Mouse (Mus musculus): ENCODE data around the gene Coa5. TPM values are rescaled to one million over a fixed set of nuclear protein-coding genes. Genes with fewer than 3 reads are reported as not detected.

The Coa5 gene
- 40.1 and 41.4 TPM in 2 replicates for polyA plus RNA-seq (2015; fragmentation: Nextera tagmentation; extraction: Ambion mirVana)

- no peaks in the 10 kb centered on the region for H3K27me3 ChIP-seq
- H3K4me3 ChIP-seq = peak within 1 kb of the TSS; percentile 91
- peaks cover 37% of the 10 kb centered on the region for H3K36me3 ChIP-seq
- H3K9me3 ChIP-seq = no peaks in the 10 kb centered on the region
- H3K4me1 ChIP-seq = peaks cover 24% of the 10 kb centered on the region
- peak; percentile 98 for ATAC-seq (ENCODE audit: borderline replicate concordance, extremely low read depth, low FRiP score, low TSS enrichment)
- H3K4me2 ChIP-seq = peak within 1 kb of the TSS; percentile 77
- peak within 1 kb of the TSS; percentile 96 for H3K9ac ChIP-seq
- H3K27ac ChIP-seq = peak within 1 kb of the TSS; percentile 69
- WGBS = 2% methylated on average over 57 of the region's 57 CpGs
Measured at GRCm38 (mm10) chr1:37429366-37430296, at the start of gene Coa5, which contains the start of gene Unc50. Gene Coa5 (minus strand): TSS chr1:37430103. Gene Unc50 (plus strand): TSS chr1:37430139.

- Histone ChIP-seq H3K4me1 (peaks cover 21% of the 10 kb centered on the region), H3K9me3 (no peaks in the 10 kb centered on the region), H3K27ac (no peak overlapping the region), H3K27me3 (no peaks in the 10 kb centered on the region), H3K9ac (no peak overlapping the region), H3K4me3 (no peak overlapping the region), H3K36me3 (no peaks in the 10 kb centered on the region), H3K4me2 (no peak overlapping the region)
- 64% methylated on average over 9 of the region's 9 CpGs for WGBS
- ATAC-seq (ENCODE audit: borderline replicate concordance, extremely low read depth, low FRiP score, low TSS enrichment) = no peak
Measured at GRCm38 (mm10) chr1:37479074-37479473, 49.2 kb upstream of the Coa5 start.

- Histone ChIP-seq H3K4me3 (peak overlapping the region; percentile 19; the same call in 1 of the 2 replicates), H3K9ac (no peak overlapping the region), H3K9me3 (no peaks in the 10 kb centered on the region), H3K36me3 (no peaks in the 10 kb centered on the region), H3K27me3 (no peaks in the 10 kb centered on the region), H3K4me1 (peaks cover 21% of the 10 kb centered on the region), H3K4me2 (peak overlapping the region; percentile 47), H3K27ac (peak overlapping the region; percentile 53; the same call in 1 of the 2 replicates)
- no peak for ATAC-seq (ENCODE audit: borderline replicate concordance, extremely low read depth, low FRiP score, low TSS enrichment)
- 22% methylated on average over 7 of the region's 7 CpGs for WGBS
Measured at GRCm38 (mm10) chr1:37478416-37478815, 48.5 kb upstream of the Coa5 start.

- no peak overlapping the region for H3K9ac ChIP-seq
- WGBS = 20% methylated on average over 5 of the region's 5 CpGs
Measured at GRCm38 (mm10) chr1:37477928-37478327, 48.0 kb upstream of the Coa5 start.

GRCm38 (mm10) chr1:37477250-37477649 lies 47.3 kb upstream of the Coa5 start:
- 95% methylated on average over 5 of the region's 5 CpGs for WGBS
- Histone ChIP-seq H3K4me2 (peak overlapping the region; percentile 47; the same call in 1 of the 2 replicates), H3K4me1 (peaks cover 21% of the 10 kb centered on the region), H3K36me3 (no peaks in the 10 kb centered on the region), H3K4me3 (no peak overlapping the region), H3K9ac (no peak overlapping the region), H3K9me3 (no peaks in the 10 kb centered on the region), H3K27me3 (no peaks in the 10 kb centered on the region), H3K27ac (0 out of 2 replicates have a peak overlapping the region, but pooled peaks have one; percentile 53)
- no peak for ATAC-seq (ENCODE audit: borderline replicate concordance, extremely low read depth, low FRiP score, low TSS enrichment)

More at GRCm38 (mm10) chr1:37477928-37478327, 48.0 kb upstream of the Coa5 start:
- ATAC-seq (ENCODE audit: borderline replicate concordance, extremely low read depth, low FRiP score, low TSS enrichment) = no peak
- Histone ChIP-seq H3K4me1 (peaks cover 21% of the 10 kb centered on the region), H3K4me3 (peak overlapping the region; percentile 19), H3K27me3 (no peaks in the 10 kb centered on the region), H3K36me3 (no peaks in the 10 kb centered on the region), H3K9me3 (no peaks in the 10 kb centered on the region), H3K27ac (peak overlapping the region; percentile 53), H3K4me2 (peak overlapping the region; percentile 47)

GRCm38 (mm10) chr1:37475312-37475711 lies 45.4 kb upstream of the Coa5 start:
- 87% methylated on average over 3 of the region's 3 CpGs for WGBS
- H3K36me3 ChIP-seq = no peaks in the 10 kb centered on the region
- H3K4me3 ChIP-seq = no peak overlapping the region
- no peaks in the 10 kb centered on the region for H3K9me3 ChIP-seq
- no peak overlapping the region for H3K9ac ChIP-seq
- H3K27me3 ChIP-seq = no peaks in the 10 kb centered on the region
- no peak overlapping the region for H3K4me2 ChIP-seq
- H3K27ac ChIP-seq = no peak overlapping the region
- no peak for ATAC-seq (ENCODE audit: borderline replicate concordance, extremely low read depth, low FRiP score, low TSS enrichment)
- peaks cover 21% of the 10 kb centered on the region for H3K4me1 ChIP-seq

GRCm38 (mm10) chr1:37474634-37475190 lies 44.8 kb upstream of the Coa5 start:
- ATAC-seq (ENCODE audit: borderline replicate concordance, extremely low read depth, low FRiP score, low TSS enrichment) = no peak

GRCm38 (mm10) chr1:37474046-37474445 lies 44.1 kb upstream of the Coa5 start:
- no peaks in the 10 kb centered on the region for H3K9me3 ChIP-seq
- H3K9ac ChIP-seq = no peak overlapping the region
- no peaks in the 10 kb centered on the region for H3K36me3 ChIP-seq
- H3K27me3 ChIP-seq = no peaks in the 10 kb centered on the region
- H3K4me3 ChIP-seq = no peak overlapping the region
- WGBS = 67% methylated on average over 8 of the region's 8 CpGs
- no peak for ATAC-seq (ENCODE audit: borderline replicate concordance, extremely low read depth, low FRiP score, low TSS enrichment)
- peaks cover 20% of the 10 kb centered on the region for H3K4me1 ChIP-seq
- H3K4me2 ChIP-seq = no peak overlapping the region
- no peak overlapping the region for H3K27ac ChIP-seq

More at GRCm38 (mm10) chr1:37474634-37475190, 44.8 kb upstream of the Coa5 start:
- Histone ChIP-seq H3K9ac (no peak overlapping the region), H3K4me1 (peaks cover 21% of the 10 kb centered on the region), H3K9me3 (no peaks in the 10 kb centered on the region), H3K36me3 (no peaks in the 10 kb centered on the region), H3K27me3 (no peaks in the 10 kb centered on the region), H3K27ac (no peak overlapping the region), H3K4me3 (no peak overlapping the region), H3K4me2 (no peak overlapping the region)
- 79% methylated on average over 6 of the region's 6 CpGs for WGBS

- no peak overlapping the region for H3K4me2 ChIP-seq
- H3K9me3 ChIP-seq = no peaks in the 10 kb centered on the region
- no peak overlapping the region for H3K9ac ChIP-seq
- WGBS = 77% methylated on average over 10 of the region's 10 CpGs
- H3K27ac ChIP-seq = no peak overlapping the region
- no peaks in the 10 kb centered on the region for H3K36me3 ChIP-seq
- ATAC-seq (ENCODE audit: borderline replicate concordance, extremely low read depth, low FRiP score, low TSS enrichment) = no peak
- peaks cover 12% of the 10 kb centered on the region for H3K4me1 ChIP-seq
- no peak overlapping the region for H3K4me3 ChIP-seq
- no peaks in the 10 kb centered on the region for H3K27me3 ChIP-seq
Measured at GRCm38 (mm10) chr1:37473251-37473650, 43.3 kb upstream of the Coa5 start.

- no peak for ATAC-seq (ENCODE audit: borderline replicate concordance, extremely low read depth, low FRiP score, low TSS enrichment)
- no peaks in the 10 kb centered on the region for H3K9me3 ChIP-seq
- no peak overlapping the region for H3K27ac ChIP-seq
- no peak overlapping the region for H3K4me2 ChIP-seq
- H3K4me3 ChIP-seq = no peak overlapping the region
- no peaks in the 10 kb centered on the region for H3K27me3 ChIP-seq
- no peaks in the 10 kb centered on the region for H3K36me3 ChIP-seq
- no peaks in the 10 kb centered on the region for H3K4me1 ChIP-seq
- H3K9ac ChIP-seq = no peak overlapping the region
- 74% methylated on average over 6 of the region's 6 CpGs for WGBS
Measured at GRCm38 (mm10) chr1:37471179-37472148, 41.6 kb upstream of the Coa5 start.

GRCm38 (mm10) chr1:37469007-37469406 lies 39.1 kb upstream of the Coa5 start:
- H3K36me3 ChIP-seq = no peaks in the 10 kb centered on the region
- ATAC-seq (ENCODE audit: borderline replicate concordance, extremely low read depth, low FRiP score, low TSS enrichment) = no peak
- 86% methylated on average over 5 of the region's 5 CpGs for WGBS
- no peaks in the 10 kb centered on the region for H3K9me3 ChIP-seq
- H3K4me3 ChIP-seq = no peak overlapping the region
- H3K4me2 ChIP-seq = no peak overlapping the region
- no peaks in the 10 kb centered on the region for H3K27me3 ChIP-seq
- no peak overlapping the region for H3K27ac ChIP-seq
- no peak overlapping the region for H3K9ac ChIP-seq
- H3K4me1 ChIP-seq = no peaks in the 10 kb centered on the region

Measured in lung, embryonic 15.5 days (tissue).